Mouse (Mus musculus) ES-E14 (cell line): ENCODE results near the gene Kirrel. TPM values are rescaled to one million over a fixed set of nuclear protein-coding genes. Genes with fewer than 3 reads are reported as not detected.

Experiments used
- DNase-seq: peaks from one replicate; pipeline ENCODE4 v3.0.0-alpha.2; 2013; ENCODE audit warnings: low read depth, low spot score
- H3K27ac ChIP-seq: 2 replicates; pipeline ENCODE4 v1.5.1; 2012; ENCODE audit warnings: low read depth, mild to moderate bottlenecking, low read length, moderate library complexity, mixed read lengths; ENCODE audit not compliant: poor library complexity, insufficient read depth, severe bottlenecking
- H3K36me3 ChIP-seq: 2 replicates; pipeline ENCODE4 v1.6.1; 2012; ENCODE audit warnings: mild to moderate bottlenecking, low read length, moderate library complexity, mixed read lengths; ENCODE audit not compliant: control insufficient read depth, poor library complexity, insufficient read depth, severe bottlenecking
- H3K4me1 ChIP-seq, 2 experiments: fragments of 150-350 bp in 1 of 2; sonication (generic) in 1 of 2; 2 replicates each; pipeline ENCODE4 v1.6.1; 2012; ENCODE audit warnings: low read length in 2 of 2, mild to moderate bottlenecking in 1 of 2, mixed read lengths in 1 of 2; ENCODE audit not compliant: control insufficient read depth in 2 of 2, insufficient read depth in 2 of 2, poor library complexity in 1 of 2
- H3K4me3 ChIP-seq, 2 experiments: fragments of 150-350 bp in 1 of 2; sonication (generic) in 1 of 2; 2 replicates each; pipeline ENCODE4 v1.5.1; 2012; ENCODE audit warnings: low read length in 2 of 2, low read depth in 1 of 2, mild to moderate bottlenecking in 1 of 2, mixed read lengths in 1 of 2; ENCODE audit not compliant: insufficient read depth in 1 of 2, poor library complexity in 1 of 2, severe bottlenecking in 1 of 2
- H3K9ac ChIP-seq: 2 replicates; pipeline ENCODE4 v1.6.1; 2012; ENCODE audit warnings: low read depth, mild to moderate bottlenecking, low read length, mixed read lengths; ENCODE audit not compliant: poor library complexity, insufficient read depth, severe bottlenecking
- H3K9me3 ChIP-seq: fragments of 150-350 bp; sonication (generic); 2 replicates; pipeline ENCODE4 v1.6.1; 2012; ENCODE audit warnings: low read depth, mild to moderate bottlenecking, low read length; ENCODE audit not compliant: control insufficient read depth, insufficient read depth
- CHD2 ChIP-seq: IDR thresholded peaks from 2 replicates; pipeline ENCODE4 v1.6.1; 2014; ENCODE audit warnings: mild to moderate bottlenecking, low read depth, low read length, inconsistent platforms
- HCFC1 ChIP-seq: IDR thresholded peaks from 2 replicates; pipeline ENCODE4 v1.6.1; 2012; ENCODE audit warnings: low read length, inconsistent platforms, borderline replicate concordance; ENCODE audit not compliant: insufficient read depth
- MAFK ChIP-seq: IDR thresholded peaks from 2 replicates; pipeline ENCODE4 v1.6.1; 2014; ENCODE audit warnings: mild to moderate bottlenecking, low read depth, low read length, inconsistent platforms; ENCODE audit not compliant: insufficient read depth
- ZC3H11A ChIP-seq: IDR thresholded peaks from 2 replicates; pipeline ENCODE4 v1.6.1; 2012; ENCODE audit warnings: low read depth, mild to moderate bottlenecking, inconsistent platforms, low read length, borderline replicate concordance
- ZNF384 ChIP-seq: IDR thresholded peaks from 2 replicates; pipeline ENCODE4 v1.6.1; 2012; ENCODE audit warnings: low read depth, low read length, inconsistent platforms
- in situ Hi-C, 2 experiments: fragments of 600-800 bp; cut with MboI; formaldehyde crosslinking; loops; one replicate each; pipeline ENCODE4 v1.15.1; 2025; ENCODE audit warnings: low sequenced_read_pairs in 2 of 2, inconsistent platforms in 1 of 2; ENCODE audit not compliant: unreplicated experiment in 2 of 2
- total RNA-seq: library from RNA; depleted of rRNA; stranded (reverse); fragments of 300-350 nt; gene quantifications from 2 replicates; pipeline ENCODE4 v1.2.3, GENCODE M21; 2012

Gene Kirrel
- total RNA-seq, 1 experiment: 35.5 TPM

GRCm38 (mm10) chr3:87165291-87165881 lies 9.2 kb downstream of the Kirrel start:
- no peak for TF ChIP-seq MAFK
- TF ChIP-seq ZC3H11A: no peak
- no peak for TF ChIP-seq HCFC1
- TF ChIP-seq CHD2: no peak
- no peak for TF ChIP-seq ZNF384
- Histone ChIP-seq H3K9me3 (no peaks in the 10 kb centered on the region), H3K4me1 (peaks cover 3 to 26% of the 10 kb centered on the region in 2 experiments), H3K9ac (no peak overlapping the region), H3K27ac (no peak overlapping the region), H3K36me3 (no peaks in the 10 kb centered on the region; the same call in 1 of the 2 replicates), H3K4me3 (no peak overlapping the region)
- no peak for DNase-seq
- in situ Hi-C loops: no loop called here

- no peak for DNase-seq
- in situ Hi-C loops: no loop called here
- H3K9ac ChIP-seq: no peak overlapping the region
- peak overlapping the region; percentile 12; the same call in 1 of the 2 replicates for H3K27ac ChIP-seq
- H3K4me3 ChIP-seq: no peak overlapping the region
- TF ChIP-seq MAFK (no peak), ZC3H11A (no peak), CHD2 (no peak), HCFC1 (no peak), ZNF384 (no peak)
- peaks cover 3 to 21% of the 10 kb centered on the region in 2 experiments; a peak in 3 of 4 replicates for H3K4me1 ChIP-seq
- no peaks in the 10 kb centered on the region; the same call in 1 of the 2 replicates for H3K36me3 ChIP-seq
- no peaks in the 10 kb centered on the region for H3K9me3 ChIP-seq
Observed at GRCm38 (mm10) chr3:87164099-87164815, 10.3 kb downstream of the Kirrel start.

DNA sequence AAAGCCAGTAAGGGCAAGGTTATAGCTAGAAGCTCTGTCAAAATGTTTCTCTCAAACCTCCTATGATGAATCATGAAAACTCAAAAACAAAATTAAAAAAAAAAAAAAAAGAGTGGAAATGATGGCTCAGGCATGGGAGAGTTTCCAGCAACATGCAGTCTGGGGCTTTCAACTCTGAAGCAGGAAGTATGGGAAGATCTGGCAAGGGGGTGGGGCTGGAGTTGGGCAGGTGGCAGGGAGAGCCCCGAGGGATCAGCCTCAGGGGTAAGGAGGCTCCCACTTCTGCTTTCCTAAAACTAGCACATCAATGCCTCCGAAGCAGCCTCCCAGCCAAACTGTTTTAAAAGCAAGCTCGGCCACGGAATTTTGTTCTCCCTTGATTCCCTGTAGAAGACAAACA lies 11.4 kb downstream of the Kirrel start:
- in situ Hi-C loops: no loop called here

GRCm38 (mm10) chr3:87162380-87162779 lies 12.2 kb downstream of the Kirrel start:
- DNase-seq: no peak
- in situ Hi-C loops: no loop called here
- H3K27ac ChIP-seq: no peak overlapping the region

More for the DNA sequence above, 11.4 kb downstream of the Kirrel start:
- Histone ChIP-seq H3K27ac (no peak overlapping the region), H3K36me3 (no peaks in the 10 kb centered on the region; the same call in 1 of the 2 replicates), H3K4me3 (no peak overlapping the region), H3K4me1 (peaks cover 3 to 24% of the 10 kb centered on the region in 2 experiments; a peak in 3 of 4 replicates), H3K9me3 (no peaks in the 10 kb centered on the region), H3K9ac (no peak overlapping the region)
- DNase-seq: no peak
- TF ChIP-seq HCFC1 (no peak), ZNF384 (no peak), ZC3H11A (no peak), MAFK (no peak), CHD2 (no peak)

More at GRCm38 (mm10) chr3:87162380-87162779, 12.2 kb downstream of the Kirrel start:
- Histone ChIP-seq H3K4me1 (peaks cover 9 to 31% of the 10 kb centered on the region in 2 experiments; a peak in 3 of 4 replicates), H3K9ac (no peak overlapping the region), H3K36me3 (no peaks in the 10 kb centered on the region; the same call in 1 of the 2 replicates), H3K4me3 (no peak overlapping the region), H3K9me3 (no peaks in the 10 kb centered on the region)
- no peak for TF ChIP-seq ZNF384
- no peak for TF ChIP-seq HCFC1
- TF ChIP-seq ZC3H11A: no peak
- no peak for TF ChIP-seq CHD2
- no peak for TF ChIP-seq MAFK
